Mouse (Mus musculus): ENCODE measurements around the gene Fhl3.
"Not testable (repeated sequence)": the region's sequence is repeated elsewhere in the genome, so short reads cannot be mapped to it uniquely, and the experiment has no call there.

Fhl3 gene

GRCm38 (mm10) chr4:124685004-124685403 is 15.5 kb upstream of the Fhl3 start:
- DNase-seq, result no peak

DNA sequence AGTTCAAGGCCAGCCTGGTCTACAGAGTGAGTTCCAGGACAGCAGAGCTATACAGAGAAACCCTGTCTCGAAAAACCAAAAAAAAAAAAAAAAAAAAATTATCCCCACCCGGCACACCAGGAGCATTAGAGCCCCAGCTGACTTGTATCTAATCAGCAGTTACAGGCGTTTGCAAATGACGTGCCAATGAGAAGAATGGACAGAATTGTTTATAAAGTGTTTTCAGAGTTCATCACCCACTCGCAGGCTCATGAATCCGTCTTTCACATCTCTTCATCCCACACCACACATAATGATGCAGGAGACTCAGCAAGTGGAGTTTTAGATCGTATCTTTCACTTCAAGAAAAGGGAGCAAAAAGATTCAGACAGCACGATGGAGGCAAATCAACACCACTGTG is 15.0 kb upstream of the Fhl3 start:
- DNase-seq, result no peak

DNA sequence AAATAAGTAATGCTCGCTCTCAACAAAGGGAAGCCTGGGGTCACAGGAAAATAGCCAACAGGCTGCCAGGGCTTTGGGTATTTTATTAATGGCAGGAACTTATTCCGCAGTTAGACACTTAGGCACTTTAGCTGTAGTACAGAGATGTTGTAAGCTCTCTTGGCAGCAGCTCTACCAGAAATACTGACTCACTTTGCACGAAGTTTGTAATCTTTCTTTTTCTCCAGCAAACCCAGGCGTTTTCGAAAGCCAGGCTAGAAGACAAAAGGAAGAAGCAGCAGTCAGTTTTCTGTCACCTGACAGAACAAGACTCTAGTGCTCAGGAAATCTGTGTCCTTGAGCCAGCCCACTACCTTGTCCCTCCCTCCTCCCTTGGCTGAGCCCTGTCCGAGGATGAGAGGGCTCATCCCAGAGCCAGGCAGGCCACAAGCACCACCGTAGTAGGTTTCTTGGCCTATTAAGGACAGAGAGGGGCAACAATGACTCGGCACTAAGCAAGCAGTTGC is 14.6 kb upstream of the Fhl3 start:
- no peak for DNase-seq

- DNase-seq, result no peak
Observed at GRCm38 (mm10) chr4:124691455-124691854, 9.0 kb upstream of the Fhl3 start.

DNA sequence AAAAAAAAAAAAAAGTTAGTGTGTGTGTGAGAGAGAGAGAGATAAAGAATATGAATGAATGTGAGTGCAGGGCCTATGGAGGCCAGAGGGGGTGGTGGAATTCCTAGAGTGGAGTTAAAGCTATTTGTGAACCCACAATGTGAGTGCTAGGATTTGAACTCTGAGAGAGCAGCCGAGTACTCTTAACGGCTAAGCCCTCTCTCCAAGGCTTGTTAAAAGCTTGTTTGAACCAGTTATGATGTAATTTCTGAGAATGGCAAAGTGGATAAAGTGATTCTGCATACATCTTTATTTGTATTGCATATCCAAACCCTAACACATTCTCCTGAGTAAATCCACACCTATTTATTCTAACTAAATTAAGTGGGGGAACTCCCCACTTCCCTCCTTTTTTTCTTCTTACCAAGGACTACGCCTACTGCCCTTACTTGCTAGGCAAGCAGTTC is 8.1 kb upstream of the Fhl3 start:
- peak; percentile 62 for DNase-seq

DNA sequence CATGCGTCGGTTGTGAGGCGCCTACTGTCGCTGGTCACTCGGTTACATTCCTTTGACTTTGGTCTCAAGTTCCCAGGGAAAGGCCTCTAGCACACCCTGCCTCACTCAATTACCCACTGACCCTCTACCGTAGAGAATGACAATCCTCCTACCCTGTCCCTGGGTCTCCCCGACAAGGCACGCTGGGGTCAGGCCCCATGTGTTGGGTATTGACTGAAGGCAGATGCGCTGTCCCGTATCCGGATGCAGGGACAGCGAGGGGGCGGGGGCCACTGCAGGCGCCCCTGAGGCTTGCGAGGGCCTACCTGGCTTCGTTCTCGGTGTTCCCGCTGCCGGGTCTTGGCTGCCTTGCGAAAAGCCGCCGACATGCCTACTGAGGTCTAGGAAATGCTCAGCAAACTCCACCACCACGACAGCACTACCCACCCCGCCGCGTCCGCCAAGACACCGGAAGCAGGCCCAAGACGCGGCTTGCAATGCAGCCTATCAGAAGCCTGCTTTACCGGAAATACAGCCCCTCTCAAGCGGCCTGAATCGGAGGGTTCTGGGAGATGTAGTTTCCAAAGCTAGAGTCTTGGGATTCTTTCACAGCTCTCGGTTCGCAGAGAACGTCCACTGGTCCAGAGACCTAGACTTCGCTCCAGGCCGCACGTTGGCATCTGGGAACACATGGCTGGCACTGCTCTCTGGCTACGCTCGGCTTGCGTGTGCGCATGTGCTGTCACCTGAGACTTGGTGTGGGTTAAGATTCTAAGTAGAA is 7.2 kb upstream of the Fhl3 start, which contains the start of gene Utp11:
Gene Utp11, minus strand, starts transcription at position 466 of the 760 bp plus-strand sequence.
- DNase-seq, result peak; percentile 95

DNA sequence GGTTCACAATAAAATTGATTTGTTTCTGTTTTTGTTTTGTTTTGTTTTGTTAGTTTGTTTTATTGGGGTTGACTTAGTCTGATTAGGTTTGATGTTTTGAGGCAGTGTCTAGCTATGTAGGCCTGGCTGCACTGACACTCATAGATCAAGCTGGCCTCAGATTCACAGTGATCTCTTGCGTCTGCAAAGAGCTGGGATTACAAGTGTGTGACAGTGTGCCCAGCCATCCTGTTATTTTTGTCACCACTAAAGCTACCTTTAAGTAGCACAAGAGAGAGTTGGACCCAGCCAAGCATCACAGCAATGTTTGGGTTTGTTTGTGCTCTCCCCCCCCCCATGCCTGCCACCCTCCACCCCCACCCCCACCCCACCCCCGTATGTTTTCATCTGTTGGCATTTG is 5.9 kb upstream of the Fhl3 start:
- DNase-seq, result no peak

DNA sequence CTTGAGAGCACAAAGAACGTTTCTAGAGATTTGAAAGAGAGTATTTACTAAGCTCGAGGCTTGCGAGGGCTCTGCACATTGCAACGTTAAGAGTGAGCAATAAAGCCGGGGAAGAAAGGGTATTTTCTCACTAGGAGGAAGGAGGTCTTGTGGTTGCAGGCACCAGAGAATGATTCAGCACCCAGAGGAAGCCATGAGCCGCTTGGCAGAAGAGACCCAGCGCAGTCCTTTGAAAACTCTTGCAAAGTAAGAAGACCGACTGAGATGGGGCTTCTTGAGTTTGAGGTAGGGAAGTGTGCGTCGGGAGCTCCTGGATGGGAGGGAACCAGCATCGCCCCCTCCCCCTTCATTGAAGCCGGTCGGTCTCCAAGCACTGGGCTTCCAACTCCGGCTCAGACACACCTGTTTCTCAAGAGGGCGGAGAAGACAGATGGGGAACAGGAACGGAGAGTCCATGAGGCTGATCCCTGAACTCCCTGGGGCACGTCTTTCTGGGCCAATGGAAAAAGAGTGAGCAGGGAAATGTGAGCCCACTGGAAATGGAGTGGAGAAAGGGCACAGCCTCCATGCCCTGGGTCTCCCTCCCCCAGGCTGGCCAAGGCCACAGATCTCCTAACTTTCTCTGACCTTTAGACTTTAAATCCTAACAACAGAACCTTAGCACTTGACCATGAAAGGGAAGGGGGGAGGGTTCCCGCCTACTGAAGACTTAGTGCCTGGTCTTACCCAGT is 4.5 kb upstream of the Fhl3 start:
- no peak for DNase-seq

DNA sequence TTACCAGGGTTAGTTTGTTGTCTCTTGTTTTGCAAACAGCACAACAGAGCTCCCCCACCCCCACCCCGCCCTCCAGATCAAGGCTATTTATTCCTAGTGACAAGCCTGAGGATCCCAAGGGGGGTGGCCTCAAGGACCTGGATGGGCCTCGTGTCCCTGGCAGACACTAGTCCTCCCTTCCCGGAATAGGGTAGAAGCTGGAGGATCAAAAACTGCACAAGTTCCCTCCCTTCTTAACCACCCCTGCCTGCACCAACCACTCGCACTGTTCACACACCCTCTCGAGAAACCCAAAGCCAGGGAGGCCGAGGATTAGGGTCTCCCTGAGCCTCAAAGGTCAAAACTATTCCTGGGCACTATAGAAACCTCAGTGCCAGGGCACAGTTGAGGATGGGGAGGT is 710 bp upstream of the Fhl3 start:
- DNase-seq, result no peak

DNA sequence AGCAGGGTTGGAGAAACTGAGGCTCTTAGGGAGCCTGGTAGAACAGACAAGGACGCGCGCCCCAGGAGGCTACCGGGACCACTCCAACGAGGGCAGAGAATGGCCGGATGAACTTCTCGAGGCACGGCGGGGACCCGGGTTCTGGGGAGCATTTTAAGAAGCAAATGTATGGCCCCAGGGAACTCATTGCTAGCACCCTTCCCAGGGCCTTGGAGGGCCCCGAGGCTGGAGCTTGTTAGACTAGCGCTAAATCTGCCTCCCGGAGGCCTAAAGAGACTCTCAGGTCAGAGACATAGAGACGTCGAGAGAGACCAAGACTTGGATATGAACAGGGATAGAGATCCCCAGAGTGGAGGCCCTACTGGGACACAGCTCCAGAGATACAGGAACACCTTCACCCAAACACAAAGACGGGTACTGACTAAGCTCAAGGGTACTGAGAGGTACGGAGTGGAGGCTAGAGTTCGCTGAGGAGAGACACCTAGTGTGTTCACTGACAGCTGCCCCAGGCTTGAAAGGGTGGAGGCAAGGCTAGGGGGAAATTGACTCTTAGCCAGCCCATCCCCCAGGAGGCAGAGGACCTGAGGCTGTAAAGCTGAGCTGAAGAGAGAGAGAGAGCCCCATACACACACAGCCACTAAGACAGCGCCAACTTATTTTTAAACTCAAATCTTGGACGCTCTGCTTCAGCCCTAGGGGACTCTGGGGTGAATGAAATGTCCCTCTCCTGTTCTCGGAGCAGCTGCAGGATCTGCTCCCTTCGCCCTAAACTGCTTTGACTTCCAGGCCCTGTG is 748 bp downstream of the Fhl3 start:
- no peak for DNase-seq

DNA sequence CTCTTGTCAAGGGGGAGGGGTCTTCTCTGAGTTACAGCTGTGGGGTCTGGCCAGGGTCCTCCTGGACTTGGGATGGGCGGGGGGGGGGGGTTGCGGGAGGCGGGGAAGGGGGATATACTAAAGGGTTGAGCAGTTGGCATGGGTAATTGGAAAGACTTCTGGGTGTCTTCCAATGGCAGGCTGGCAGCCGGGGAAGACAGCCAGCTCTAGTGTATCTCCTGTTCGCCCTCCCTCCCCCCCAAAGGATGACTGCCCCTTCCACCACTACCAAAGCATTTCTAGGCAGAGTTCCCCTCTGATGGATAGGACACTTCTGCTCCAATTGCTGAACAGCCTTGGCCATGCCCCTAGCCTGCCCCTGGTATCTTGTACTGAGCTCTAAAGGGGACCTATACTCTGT is 1.4 kb downstream of the Fhl3 start:
- no peak for DNase-seq

DNA sequence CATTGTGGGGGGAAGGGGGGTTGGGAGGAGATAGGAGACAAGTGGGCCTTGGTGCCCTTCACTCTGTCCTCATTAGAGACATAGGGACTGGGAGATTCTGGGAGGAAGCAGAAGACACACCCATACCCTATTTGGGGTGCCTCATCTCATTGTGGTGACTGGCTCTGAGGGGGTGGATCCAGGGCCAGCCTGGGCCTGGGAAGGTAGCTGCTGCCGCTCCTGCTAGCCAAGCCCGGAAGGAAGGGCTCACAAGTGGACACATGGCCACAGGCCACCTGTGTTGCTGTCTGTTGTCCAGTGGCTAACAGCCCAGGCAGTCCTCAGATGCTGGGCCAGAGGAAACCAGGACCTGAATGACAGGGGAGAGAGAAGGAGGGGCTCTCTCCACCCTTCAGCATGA is 2.9 kb downstream of the Fhl3 start:
- DNase-seq, result no peak

DNA sequence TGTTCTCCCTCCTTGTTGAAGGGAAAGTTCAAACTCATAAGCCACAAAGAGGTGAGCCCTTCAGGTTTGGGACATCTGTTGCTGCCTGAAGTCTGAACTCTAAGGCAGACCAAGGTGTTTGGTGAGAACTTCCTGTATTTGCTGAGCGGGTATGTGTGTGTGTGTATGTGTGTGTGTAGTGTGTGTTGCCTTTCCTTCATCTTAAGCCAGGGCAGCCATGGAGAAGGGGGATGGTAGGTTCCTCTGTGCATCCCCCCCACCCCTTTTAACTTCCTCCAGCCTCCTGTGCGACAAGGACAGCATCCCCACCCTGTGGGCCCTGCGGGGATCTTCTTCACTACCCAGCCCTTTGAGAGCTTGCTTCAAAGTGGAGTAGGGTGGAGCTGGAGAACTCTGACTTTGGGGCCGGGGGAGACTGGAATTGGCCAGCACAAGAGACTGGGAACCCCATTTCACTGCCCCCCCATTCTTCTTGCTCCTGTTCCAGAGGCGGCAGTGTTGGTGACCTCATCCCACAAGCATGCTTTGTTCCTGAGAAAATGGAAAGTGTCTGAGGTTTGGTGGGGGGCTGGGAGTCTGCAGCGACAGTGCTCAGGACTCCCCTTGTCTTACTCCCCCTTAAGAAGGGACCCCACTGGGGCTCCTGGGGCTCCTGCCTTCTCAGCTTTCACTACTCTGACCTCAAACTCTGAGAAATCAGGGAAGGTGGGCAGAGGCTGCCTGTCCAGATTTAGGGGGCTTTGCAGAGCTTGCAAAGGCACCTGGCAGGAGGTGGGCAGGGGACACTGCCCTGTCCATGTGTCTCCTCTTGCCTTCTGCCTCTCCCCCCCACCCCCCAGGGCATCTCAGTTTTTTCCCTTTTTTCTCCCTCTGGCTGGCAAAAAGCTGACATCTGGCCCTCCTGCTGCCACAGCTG is 3.6 kb downstream of the Fhl3 start:
- DNase-seq, result peak; percentile 44

DNA sequence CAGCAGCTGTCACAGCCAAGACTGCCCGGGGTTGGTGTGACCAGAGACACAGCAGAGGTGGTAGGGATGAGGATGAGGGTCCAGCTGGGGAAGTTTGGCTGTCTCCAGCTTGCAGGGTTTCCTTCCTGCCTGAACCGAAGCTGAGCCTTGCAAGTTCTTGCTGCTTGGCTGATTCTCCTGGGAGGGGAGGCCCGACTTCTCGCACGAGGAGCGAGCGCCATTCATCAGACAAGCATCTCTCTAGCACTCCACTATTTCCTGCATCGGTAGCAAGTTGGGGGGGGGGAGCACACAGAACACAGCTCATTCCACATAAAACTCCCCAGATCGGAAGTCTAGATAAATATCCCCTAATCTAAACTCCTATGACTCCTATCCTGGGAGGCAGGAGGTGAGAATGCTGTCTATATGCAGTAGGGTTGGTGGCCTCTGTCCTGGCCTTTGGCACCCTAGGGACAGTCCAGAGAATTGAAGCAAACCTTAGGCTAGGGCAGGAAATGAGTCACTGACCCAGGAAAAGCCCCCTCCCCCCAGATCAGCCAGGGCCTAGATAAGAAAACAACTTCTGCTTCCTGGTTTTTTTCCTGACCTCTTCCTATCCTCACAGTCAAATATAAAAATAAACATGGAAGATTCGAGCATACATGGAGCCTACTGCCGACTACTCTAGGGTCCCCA is 4.4 kb downstream of the Fhl3 start:
- peak; percentile 63 for DNase-seq

- DNase-seq, result no peak
Observed at GRCm38 (mm10) chr4:124705661-124706269, 5.3 kb downstream of the Fhl3 start.

DNA sequence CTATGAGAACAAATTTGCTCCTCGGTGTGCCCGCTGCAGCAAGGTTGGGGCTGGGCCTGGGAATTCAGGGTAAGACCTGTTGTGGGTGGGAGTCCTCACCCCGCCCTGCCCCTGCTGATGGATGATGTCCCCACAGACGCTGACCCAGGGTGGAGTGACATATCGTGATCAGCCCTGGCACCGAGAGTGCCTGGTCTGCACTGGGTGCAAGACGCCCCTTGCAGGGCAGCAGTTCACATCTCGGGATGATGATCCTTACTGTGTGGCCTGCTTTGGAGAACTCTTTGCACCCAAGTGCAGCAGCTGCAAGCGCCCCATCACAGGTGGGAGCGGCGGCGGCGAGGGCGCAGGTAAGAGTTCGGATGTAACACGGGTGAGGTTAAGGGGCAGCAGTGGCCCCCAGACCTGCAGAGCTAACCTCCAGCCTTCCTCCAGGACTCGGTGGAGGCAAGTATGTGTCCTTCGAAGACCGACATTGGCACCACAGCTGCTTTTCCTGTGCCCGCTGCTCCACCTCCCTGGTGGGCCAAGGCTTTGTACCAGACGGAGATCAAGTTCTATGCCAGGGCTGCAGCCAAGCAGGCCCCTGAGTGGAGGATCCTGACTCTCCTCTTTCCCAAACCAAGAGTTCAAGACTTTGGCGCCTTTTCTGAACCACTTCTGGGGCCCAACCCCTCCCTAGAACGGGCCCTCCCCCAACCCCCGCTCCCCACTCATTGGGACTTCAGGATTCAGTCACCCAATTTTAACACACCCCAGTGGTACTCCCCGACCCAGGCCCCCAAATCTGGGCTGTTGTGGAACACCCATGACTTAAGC is 7.1 kb downstream of the Fhl3 start:
- not testable (repeated sequence) for DNase-seq

- DNase-seq, result not testable (repeated sequence)
Observed at GRCm38 (mm10) chr4:124708200-124708517, 7.7 kb downstream of the Fhl3 start.

- DNase-seq, result peak; percentile 95
Observed at GRCm38 (mm10) chr4:124708518-124709477, 8.3 kb downstream of the Fhl3 start.

GRCm38 (mm10) chr4:124709961-124710446 is 9.5 kb downstream of the Fhl3 start:
- peak; percentile 54 for DNase-seq
